Mouse (Mus musculus) neural tube, embryonic 12.5 days (tissue): ENCODE measurements at regions not wholly inside any gene's neighbourhood (a gene's known extent, or its start where the extent isn't known, plus 50 kb on each side); places are given as distances from the start of the nearest gene placed in this dataset.

Experiments used
- ATAC-seq: fragments of 200-750 bp; cut with Nextera tagmentation; 2 replicates; pipeline ENCODE4 v1.8.0; 2017; ENCODE audit warnings: low read depth, mild to moderate bottlenecking, moderate TSS enrichment, moderate library complexity; ENCODE audit not compliant: low FRiP score
- H3K27ac ChIP-seq: fragments of 300-500 bp; sonication (generic); 2 replicates; pipeline ENCODE4 v1.5.1; 2016
- H3K27me3 ChIP-seq: fragments of 300-500 bp; sonication (generic); replicated peaks from 2 replicates; pipeline ENCODE4 v1.6.1; 2016; ENCODE audit warnings: mild to moderate bottlenecking
- H3K36me3 ChIP-seq: fragments of 300-500 bp; sonication (generic); 2 replicates; pipeline ENCODE4 v1.6.1; 2016; ENCODE audit warnings: mild to moderate bottlenecking
- H3K4me1 ChIP-seq: fragments of 300-500 bp; sonication (generic); 2 replicates; pipeline ENCODE4 v1.6.1; 2016
- H3K4me2 ChIP-seq: fragments of 300-500 bp; sonication (generic); replicated peaks from 2 replicates; pipeline ENCODE4 v1.6.1; 2016; ENCODE audit warnings: mild to moderate bottlenecking
- H3K4me3 ChIP-seq: fragments of 300-500 bp; sonication (generic); 2 replicates; pipeline ENCODE4 v1.5.1; 2016
- H3K9ac ChIP-seq: fragments of 300-500 bp; sonication (generic); 2 replicates; pipeline ENCODE4 v1.6.1; 2016; ENCODE audit warnings: mild to moderate bottlenecking
- H3K9me3 ChIP-seq: fragments of 300-500 bp; sonication (generic); 2 replicates; pipeline ENCODE4 v1.6.1; 2016; ENCODE audit warnings: mild to moderate bottlenecking
- WGBS: fragments of 180-500 bp; shearing (Covaris S2); methylation state at CpG from one replicate; pipeline ENCODE4 v1.1.7; 2016; 5-methylcytosine and 5-hydroxymethylcytosine counted together

DNA sequence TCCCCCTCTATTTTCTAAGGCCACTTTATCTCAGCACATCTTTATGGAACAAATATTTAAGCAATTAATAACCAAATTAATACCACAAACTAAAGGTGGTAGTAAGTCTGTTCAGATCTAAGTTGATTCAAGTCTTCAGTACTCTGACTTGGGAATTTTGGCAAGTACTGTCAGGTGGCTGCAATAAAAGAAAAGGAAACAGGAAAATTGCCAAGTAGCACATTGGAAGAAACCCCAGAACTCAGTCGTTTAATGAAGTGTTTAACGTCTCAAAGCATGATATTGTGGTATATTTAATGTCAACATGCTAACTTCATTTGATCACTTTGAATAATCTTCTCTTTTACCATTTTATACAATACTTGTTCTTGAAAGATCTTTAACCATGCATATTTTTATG lies 142.2 kb downstream of the Gm11146 start:
- Histone ChIP-seq H3K36me3 (no peaks in the 10 kb centered on the region), H3K4me2 (no peak overlapping the region), H3K9me3 (no peaks in the 10 kb centered on the region), H3K9ac (no peak overlapping the region), H3K27ac (no peak overlapping the region), H3K4me1 (peaks cover 19% of the 10 kb centered on the region), H3K27me3 (no peaks in the 10 kb centered on the region), H3K4me3 (no peak overlapping the region)
- WGBS, result 79% methylated on average over 2 of the region's 2 CpGs
- no peak for ATAC-seq

DNA sequence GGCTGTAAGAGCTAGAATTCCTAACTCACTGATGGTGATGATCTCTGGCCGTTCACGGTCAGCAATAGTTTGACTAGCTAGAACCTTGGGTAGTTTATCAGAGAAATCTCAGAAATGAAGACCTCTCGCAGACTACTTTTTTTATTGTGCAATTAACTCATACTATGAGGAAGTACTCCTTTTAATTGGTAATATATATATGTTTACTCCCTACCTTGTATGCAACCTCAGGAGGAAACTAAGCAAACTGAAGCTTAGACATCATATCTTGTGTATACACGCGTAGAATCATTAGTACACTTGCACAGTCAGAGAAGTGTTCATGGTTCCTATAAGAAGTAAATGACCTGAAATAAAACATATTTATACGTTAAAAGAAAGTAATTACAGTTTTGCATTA lies 157.2 kb downstream of the Gm11146 start:
- no peaks in the 10 kb centered on the region for H3K9me3 ChIP-seq
- 86% methylated on average over 6 of the region's 6 CpGs for WGBS
- H3K27ac ChIP-seq, result no peak overlapping the region
- no peaks in the 10 kb centered on the region for H3K27me3 ChIP-seq
- no peak overlapping the region for H3K4me3 ChIP-seq
- no peaks in the 10 kb centered on the region for H3K36me3 ChIP-seq
- no peak overlapping the region for H3K9ac ChIP-seq
- ATAC-seq, result 0 out of 2 replicates have a peak, but pooled peaks have one; percentile 4
- peaks cover 10% of the 10 kb centered on the region; the same call in 1 of the 2 replicates for H3K4me1 ChIP-seq
- no peak overlapping the region for H3K4me2 ChIP-seq

DNA sequence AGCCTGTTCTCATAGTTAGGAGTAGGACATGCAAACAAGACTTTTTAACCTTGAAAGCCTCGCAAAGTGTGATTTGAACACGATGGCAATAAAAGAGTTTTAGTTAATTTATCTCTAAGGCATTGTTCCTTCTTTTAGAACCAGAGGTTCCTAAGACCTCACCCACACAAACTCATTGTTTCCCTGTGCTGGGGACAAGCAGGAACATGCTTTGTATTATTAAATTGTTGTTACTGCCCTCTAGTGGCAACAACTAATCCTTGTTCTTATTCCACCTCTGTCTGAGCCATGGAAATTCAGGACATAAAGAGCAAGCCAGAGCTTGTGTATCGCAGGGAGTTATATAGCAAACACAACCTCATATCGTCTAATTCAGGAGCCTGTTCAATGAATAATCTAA lies 157.9 kb downstream of the Gm11146 start:
- WGBS, result 23% methylated on average over 4 of the region's 4 CpGs
- peaks cover 10% of the 10 kb centered on the region; the same call in 1 of the 2 replicates for H3K4me1 ChIP-seq
- ATAC-seq, result peak; percentile 82; the same call in 1 of the 2 replicates
- H3K36me3 ChIP-seq, result no peaks in the 10 kb centered on the region
- no peaks in the 10 kb centered on the region for H3K27me3 ChIP-seq
- no peak overlapping the region for H3K4me3 ChIP-seq
- H3K9ac ChIP-seq, result no peak overlapping the region
- H3K4me2 ChIP-seq, result no peak overlapping the region
- H3K9me3 ChIP-seq, result no peaks in the 10 kb centered on the region
- no peak overlapping the region for H3K27ac ChIP-seq

DNA sequence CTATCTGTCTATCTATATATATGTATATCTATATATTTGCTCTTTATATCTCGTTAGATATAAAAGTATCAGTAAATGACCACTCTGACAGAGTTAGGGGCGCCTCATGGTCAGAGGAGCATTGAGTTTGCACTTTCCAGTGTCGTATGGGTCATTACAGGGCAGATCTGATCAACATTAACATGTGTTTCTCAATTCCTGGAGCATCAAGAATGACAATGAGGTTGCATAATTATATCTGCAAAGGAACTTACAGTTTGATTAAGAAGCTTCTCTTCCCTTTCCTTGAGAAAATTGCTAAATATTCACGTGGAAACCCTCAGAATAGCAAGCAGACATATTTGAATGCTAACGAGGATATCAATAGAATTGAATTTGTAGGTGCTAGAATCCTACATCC lies 158.6 kb downstream of the Gm11146 start:
- WGBS, result 77% methylated on average over 5 of the region's 5 CpGs

DNA sequence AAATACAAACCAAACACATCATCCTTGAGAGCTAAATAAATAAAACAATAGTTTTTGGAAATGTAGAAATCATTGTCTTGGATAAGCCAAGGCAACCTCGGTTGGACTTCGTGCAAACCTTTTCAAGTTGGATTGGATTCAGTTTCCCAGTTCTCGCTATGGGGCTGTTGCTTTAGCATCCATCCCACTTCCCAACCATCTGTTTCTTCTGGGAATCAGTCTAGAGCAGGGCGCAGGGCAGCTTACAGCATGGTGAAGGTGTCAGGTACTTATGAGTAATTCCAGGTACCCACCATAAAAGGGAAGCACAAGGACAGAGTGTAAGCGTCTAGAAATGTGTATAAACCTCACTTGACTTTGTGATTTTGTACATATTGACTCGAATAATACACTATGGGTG lies 159.0 kb downstream of the Gm11146 start:
- no peak overlapping the region for H3K4me2 ChIP-seq
- ATAC-seq, result no peak
- no peak overlapping the region for H3K9ac ChIP-seq
- WGBS, result 92% methylated on average over 6 of the region's 6 CpGs
- H3K36me3 ChIP-seq, result no peaks in the 10 kb centered on the region
- H3K27me3 ChIP-seq, result no peaks in the 10 kb centered on the region
- H3K27ac ChIP-seq, result no peak overlapping the region; the same call in 1 of the 2 replicates
- no peaks in the 10 kb centered on the region for H3K9me3 ChIP-seq
- peaks cover 10% of the 10 kb centered on the region; the same call in 1 of the 2 replicates for H3K4me1 ChIP-seq
- no peak overlapping the region for H3K4me3 ChIP-seq

More for the DNA sequence above, 158.6 kb downstream of the Gm11146 start:
- no peak overlapping the region for H3K9ac ChIP-seq
- no peak for ATAC-seq
- H3K27me3 ChIP-seq, result no peaks in the 10 kb centered on the region
- H3K36me3 ChIP-seq, result no peaks in the 10 kb centered on the region
- H3K27ac ChIP-seq, result no peak overlapping the region
- H3K4me1 ChIP-seq, result peaks cover 10% of the 10 kb centered on the region; the same call in 1 of the 2 replicates
- no peaks in the 10 kb centered on the region for H3K9me3 ChIP-seq
- no peak overlapping the region for H3K4me3 ChIP-seq
- no peak overlapping the region for H3K4me2 ChIP-seq

DNA sequence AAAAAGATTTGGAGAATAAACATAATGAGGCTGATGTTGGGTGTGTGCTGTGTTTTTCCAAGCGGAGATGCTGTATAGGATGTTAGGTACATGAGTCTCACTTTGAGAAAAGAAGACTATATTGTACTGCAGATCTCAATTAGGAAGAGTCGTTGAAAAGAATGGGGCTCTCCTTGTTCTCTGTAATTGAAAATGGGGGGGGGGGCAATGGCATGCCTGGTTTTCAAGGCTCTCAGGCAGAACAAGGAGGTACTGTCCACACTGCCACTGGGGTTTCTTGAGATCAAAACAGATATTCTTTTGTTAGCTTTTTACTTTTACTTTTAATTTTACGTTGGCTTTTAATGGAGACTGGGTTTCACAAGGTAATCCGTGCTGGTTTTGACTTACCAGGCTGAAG lies 170.5 kb downstream of the Gm11146 start:
- Histone ChIP-seq H3K27ac (no peak overlapping the region), H3K4me1 (peaks cover 6% of the 10 kb centered on the region; the same call in 1 of the 2 replicates), H3K9ac (no peak overlapping the region), H3K27me3 (no peaks in the 10 kb centered on the region), H3K9me3 (no peaks in the 10 kb centered on the region), H3K36me3 (no peaks in the 10 kb centered on the region), H3K4me2 (no peak overlapping the region), H3K4me3 (no peak overlapping the region)
- whole genome bisulfite sequencing, result 59% methylated on average over 4 of the region's 4 CpGs
- no peak for ATAC-seq

DNA sequence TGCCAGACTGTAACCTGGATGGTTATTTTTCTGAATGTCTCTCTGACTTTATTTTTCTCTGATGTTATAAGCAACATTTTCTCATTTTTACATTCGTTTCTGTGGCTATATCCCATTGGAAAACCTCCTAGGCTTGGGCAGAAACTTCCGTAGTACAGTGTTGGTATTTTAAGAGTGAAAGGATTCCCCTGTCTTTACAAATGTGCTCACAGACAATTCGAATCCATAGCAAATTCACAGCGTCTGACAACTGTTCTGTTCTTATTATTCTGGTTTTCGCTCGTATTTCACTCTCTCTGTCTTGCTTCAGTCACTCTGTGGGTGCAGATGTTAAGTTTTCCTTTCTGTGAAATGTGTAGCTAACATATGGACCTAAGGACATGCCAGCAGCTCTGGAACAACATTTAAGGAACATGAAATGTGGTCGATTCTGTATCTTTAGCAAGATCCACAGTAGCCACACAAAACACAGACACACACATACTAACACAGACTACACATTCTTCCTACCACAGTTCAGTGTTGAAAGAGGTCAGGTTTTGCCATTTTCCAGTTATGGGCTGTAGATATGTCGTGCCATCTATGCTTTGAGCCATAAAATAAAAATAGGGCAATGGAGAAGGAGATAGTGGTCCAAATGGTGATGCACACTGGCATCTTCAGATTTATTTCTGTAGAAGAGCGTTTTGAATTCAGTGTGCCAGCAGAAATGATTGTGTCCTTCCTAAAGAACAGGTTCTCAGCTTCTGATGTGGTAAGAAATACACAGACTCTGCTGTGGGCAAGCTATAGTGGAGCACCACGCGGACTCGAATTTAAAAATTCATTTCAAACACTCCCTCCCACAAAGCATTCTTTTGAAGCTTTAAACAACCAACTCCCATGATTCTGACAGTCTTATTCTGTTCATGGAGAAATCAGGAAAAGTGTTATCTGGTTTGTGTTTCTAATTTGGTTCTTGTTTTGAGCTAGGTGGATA lies 179.2 kb downstream of the Gm11146 start:
- Histone ChIP-seq H3K27me3 (no peaks in the 10 kb centered on the region), H3K4me3 (peak overlapping the region; percentile 43), H3K36me3 (no peaks in the 10 kb centered on the region), H3K4me2 (peak overlapping the region; percentile 65), H3K4me1 (no peaks in the 10 kb centered on the region), H3K27ac (peak overlapping the region; percentile 96), H3K9ac (peak overlapping the region; percentile 74), H3K9me3 (no peaks in the 10 kb centered on the region)
- 29% methylated on average over 12 of the region's 12 CpGs for WGBS
- ATAC-seq, result no peak

DNA sequence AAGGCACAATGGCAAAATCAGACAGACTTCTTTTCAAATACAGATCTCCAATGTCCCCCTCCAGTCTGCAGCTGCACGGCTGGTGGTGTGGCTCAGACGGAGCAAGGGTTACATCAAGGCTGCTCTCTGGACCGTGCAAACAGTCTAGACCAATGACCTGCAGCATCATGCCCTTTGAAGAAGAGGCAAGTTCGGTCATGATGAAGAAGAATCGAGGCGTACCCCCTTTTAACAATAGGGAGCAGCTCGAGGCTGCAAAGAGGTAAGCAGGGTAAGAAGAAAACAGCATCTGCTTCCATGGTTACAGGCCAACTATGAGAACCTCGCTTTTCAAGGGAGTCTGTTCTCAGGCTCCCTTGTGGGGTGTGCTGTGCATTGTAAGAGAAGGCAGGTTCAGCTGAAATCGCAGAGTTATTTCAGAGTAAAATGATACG lies 180.3 kb downstream of the Gm11146 start:
- peak overlapping the region; percentile 43 for H3K4me3 ChIP-seq
- peak overlapping the region; percentile 96 for H3K27ac ChIP-seq
- no peaks in the 10 kb centered on the region for H3K36me3 ChIP-seq
- peak; percentile 94 for ATAC-seq
- H3K9ac ChIP-seq, result peak overlapping the region; percentile 74
- H3K4me2 ChIP-seq, result peak overlapping the region; percentile 65
- H3K9me3 ChIP-seq, result no peaks in the 10 kb centered on the region
- H3K4me1 ChIP-seq, result no peaks in the 10 kb centered on the region
- H3K27me3 ChIP-seq, result no peaks in the 10 kb centered on the region
- 6% methylated on average over 10 of the region's 10 CpGs for WGBS

DNA sequence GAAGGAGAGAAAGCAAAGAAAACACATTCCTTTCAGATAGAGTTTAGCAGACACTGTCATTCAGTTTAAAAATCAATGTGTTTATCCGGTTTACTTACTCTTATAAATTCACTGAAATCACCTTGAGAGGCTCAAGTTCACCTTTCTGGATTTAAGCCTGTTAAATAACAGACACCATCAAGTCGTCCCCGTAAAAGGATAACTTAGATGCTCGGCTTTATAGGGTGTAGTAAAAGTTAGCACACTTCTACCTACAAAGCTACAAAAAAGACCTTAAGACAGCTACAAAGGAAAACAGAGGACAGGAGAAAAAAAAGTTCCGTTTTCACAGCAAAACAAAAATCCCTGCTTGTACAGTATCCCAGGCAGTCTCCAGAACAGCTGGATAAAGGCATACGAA lies 180.9 kb downstream of the Gm11146 start:
- Histone ChIP-seq H3K9me3 (no peaks in the 10 kb centered on the region), H3K4me1 (no peaks in the 10 kb centered on the region), H3K27me3 (no peaks in the 10 kb centered on the region), H3K27ac (peak overlapping the region; percentile 96), H3K9ac (peak overlapping the region; percentile 74), H3K4me2 (peak overlapping the region; percentile 65), H3K4me3 (peak overlapping the region; percentile 43), H3K36me3 (no peaks in the 10 kb centered on the region)
- ATAC-seq, result no peak
- 17% methylated on average over 6 of the region's 6 CpGs for WGBS

DNA sequence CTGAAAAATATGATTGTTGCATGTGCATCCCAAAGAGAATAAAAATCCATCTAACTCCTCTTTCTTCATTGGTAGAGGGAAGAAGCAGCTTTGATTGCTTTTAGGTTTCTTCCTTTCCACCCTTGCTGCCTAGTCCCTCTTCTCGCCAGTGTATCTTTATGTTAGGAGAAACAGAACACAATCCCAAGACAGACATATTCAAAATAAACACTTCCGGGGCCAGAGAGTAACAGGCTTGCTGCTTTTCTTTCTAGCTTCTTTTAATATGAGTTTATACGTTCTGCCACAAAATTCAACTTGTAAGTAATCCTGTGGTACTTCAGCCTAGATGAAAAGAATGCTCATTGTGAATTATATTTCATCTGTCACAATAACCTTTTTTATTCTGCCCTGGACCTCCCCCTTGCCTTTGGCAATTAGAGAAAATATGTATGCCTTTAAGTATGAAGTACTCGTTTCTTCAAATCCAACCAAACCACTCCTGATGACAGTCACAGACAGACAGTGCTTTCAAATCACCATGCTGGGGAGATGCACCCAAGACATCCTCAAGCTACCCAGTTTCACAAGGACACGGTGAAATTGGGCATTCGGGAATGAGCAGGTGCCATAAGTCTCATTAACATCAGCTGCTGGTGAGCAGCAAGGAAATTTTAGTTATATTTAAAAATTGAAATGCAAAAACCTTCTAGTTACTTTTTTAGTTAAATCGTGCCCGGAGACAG lies 181.6 kb downstream of the Gm11146 start:
- Histone ChIP-seq H3K9me3 (no peaks in the 10 kb centered on the region), H3K4me2 (peak overlapping the region; percentile 65), H3K36me3 (no peaks in the 10 kb centered on the region), H3K27me3 (no peaks in the 10 kb centered on the region), H3K27ac (peak overlapping the region; percentile 78), H3K4me1 (no peaks in the 10 kb centered on the region), H3K9ac (peak overlapping the region; percentile 74), H3K4me3 (peak overlapping the region; percentile 28)
- 17% methylated on average over 8 of the region's 8 CpGs for WGBS
- ATAC-seq, result no peak

DNA sequence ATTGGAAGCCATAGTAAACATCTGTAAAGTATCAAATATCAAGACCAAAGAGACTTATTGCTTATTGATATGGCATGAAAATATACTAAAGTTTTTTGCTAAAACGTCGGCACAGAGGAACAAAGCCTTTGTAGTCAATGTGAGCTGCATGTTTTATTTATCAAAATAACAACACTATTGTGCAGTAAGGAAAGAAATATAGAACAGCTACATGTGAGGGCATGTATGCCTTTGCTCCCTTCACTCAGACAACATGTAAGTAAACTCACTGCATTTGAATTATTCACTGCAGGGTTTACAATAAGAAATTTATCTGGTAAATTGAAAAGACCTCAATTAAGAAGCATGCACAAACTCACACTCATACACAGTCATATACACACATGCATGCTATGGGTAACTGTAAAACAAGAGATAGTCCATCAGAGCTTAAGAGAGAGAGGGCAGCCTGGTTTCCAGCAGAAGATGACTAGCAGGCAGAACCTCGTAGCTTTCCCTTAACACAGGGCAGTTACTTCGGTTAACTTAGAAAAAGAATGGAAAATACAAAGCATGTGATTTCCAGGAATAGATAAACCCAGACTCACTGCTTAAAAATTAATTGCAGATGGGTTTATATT lies 182.7 kb downstream of the Gm11146 start:
- 13% methylated on average over 4 of the region's 4 CpGs for WGBS
- Histone ChIP-seq H3K4me2 (peak overlapping the region; percentile 65), H3K4me1 (no peaks in the 10 kb centered on the region), H3K9me3 (no peaks in the 10 kb centered on the region), H3K36me3 (no peaks in the 10 kb centered on the region), H3K27ac (peak overlapping the region; percentile 63), H3K9ac (peak overlapping the region; percentile 74), H3K27me3 (no peaks in the 10 kb centered on the region), H3K4me3 (peak overlapping the region; percentile 43)
- ATAC-seq, result no peak

DNA sequence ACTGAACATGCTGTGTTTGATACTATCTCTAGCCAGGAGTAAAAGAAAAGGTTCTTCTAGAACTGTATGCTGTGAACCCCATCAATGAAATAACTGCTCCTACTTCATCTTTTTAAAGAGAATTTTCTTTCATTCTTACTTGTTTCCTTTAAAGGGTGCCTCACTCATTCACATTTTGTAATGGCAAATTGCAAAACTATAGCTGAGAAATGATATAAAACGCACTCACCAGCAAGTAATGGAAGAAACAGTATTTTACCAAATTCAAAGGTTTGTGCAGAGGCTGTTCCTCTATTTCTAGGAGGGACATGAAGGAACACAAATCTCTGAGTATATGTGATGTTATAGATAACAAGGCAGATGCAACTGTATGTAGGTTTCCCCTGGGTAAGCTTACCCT lies 183.4 kb downstream of the Gm11146 start:
- no peaks in the 10 kb centered on the region for H3K9me3 ChIP-seq
- no peak for ATAC-seq
- H3K4me2 ChIP-seq, result peak overlapping the region; percentile 65
- 52% methylated on average over 1 of the region's 1 CpGs for WGBS
- H3K9ac ChIP-seq, result peak overlapping the region; percentile 74
- H3K27ac ChIP-seq, result peak overlapping the region; percentile 79
- peak overlapping the region; percentile 43 for H3K4me3 ChIP-seq
- no peaks in the 10 kb centered on the region for H3K27me3 ChIP-seq
- H3K36me3 ChIP-seq, result no peaks in the 10 kb centered on the region
- no peaks in the 10 kb centered on the region for H3K4me1 ChIP-seq
